Mouse (Mus musculus) G1E (cell line): ENCODE results near the gene Prx. TPM values are rescaled to one million over a fixed set of nuclear protein-coding genes. Genes with fewer than 3 reads are reported as not detected.

Experiments
- ATAC-seq: 2 replicates; pipeline ENCODE4 v1.8.0; 2016; ENCODE audit warnings: mild to moderate bottlenecking; ENCODE audit not compliant: insufficient number of reproducible peaks, poor library complexity, low FRiP score, severe bottlenecking; ENCODE audit errors: extremely low read depth
- DNase-seq: peaks from one replicate; pipeline ENCODE4 v3.0.0; 2012; ENCODE audit warnings: low spot score
- H3K27me3 ChIP-seq: 2 replicates; pipeline ENCODE4 v1.6.1; 2012; ENCODE audit warnings: mild to moderate bottlenecking, low read length, inconsistent platforms; ENCODE audit not compliant: insufficient read depth
- H3K36me3 ChIP-seq: replicated peaks from 2 replicates; pipeline ENCODE3; 2012; ENCODE audit warnings: mild to moderate bottlenecking, inconsistent platforms
- H3K4me1 ChIP-seq: 2 replicates; pipeline ENCODE4 v1.6.1; 2012; ENCODE audit warnings: low read depth, low read length, inconsistent platforms, mixed read lengths; ENCODE audit not compliant: insufficient read depth
- H3K4me3 ChIP-seq: 2 replicates; pipeline ENCODE4 v1.5.1; 2012; ENCODE audit warnings: low read depth, mild to moderate bottlenecking, inconsistent platforms, low read length, moderate library complexity, mixed read lengths
- H3K9me3 ChIP-seq: replicated peaks from 2 replicates; pipeline ENCODE4 v1.6.1; 2012; ENCODE audit warnings: inconsistent platforms
- CTCF ChIP-seq: IDR thresholded peaks from 2 replicates; pipeline ENCODE4 v1.5.1; 2012; ENCODE audit warnings: low read depth, low read length, inconsistent platforms, mixed read lengths
- GATA1 ChIP-seq: IDR thresholded peaks from 2 replicates; pipeline ENCODE4 v1.6.1; 2012; ENCODE audit warnings: borderline replicate concordance, low read length, inconsistent platforms, mixed read lengths
- GATA2 ChIP-seq: IDR thresholded peaks from 2 replicates; pipeline ENCODE4 v1.6.1; 2012; ENCODE audit warnings: low read depth, low read length, inconsistent platforms, borderline replicate concordance
- POLR2AphosphoS5 ChIP-seq: IDR thresholded peaks from 2 replicates; pipeline ENCODE4 v1.6.1; 2012; ENCODE audit warnings: low read depth, low read length, inconsistent platforms; ENCODE audit not compliant: insufficient replicate concordance
- TAL1 ChIP-seq: conservative IDR thresholded peaks from 2 replicates; pipeline ENCODE4 v1.6.1; 2012; ENCODE audit warnings: low read depth, low read length, inconsistent platforms, mixed read lengths
- polyA plus RNA-seq: library from polyadenylated mRNA; stranded (reverse); fragments of >175 nt; gene quantifications from 2 replicates; pipeline ENCODE4 v1.2.3, GENCODE M21; 2012
- total RNA-seq, 2 experiments: library from RNA; stranded (forward) in 1 of 2; stranded (reverse) in 1 of 2; fragments of 200-1000 nt in 1 of 2; fragments of >200 nt in 1 of 2; fragmentation: Nextera tagmentation in 1 of 2; gene quantifications; 2 replicates each; pipeline ENCODE4 v1.2.3; 2014 to 2017

Gene Prx
- total and polyA plus RNA-seq, 3 experiments = 1.3 to 2.3 (median 1.7) TPM

DNA sequence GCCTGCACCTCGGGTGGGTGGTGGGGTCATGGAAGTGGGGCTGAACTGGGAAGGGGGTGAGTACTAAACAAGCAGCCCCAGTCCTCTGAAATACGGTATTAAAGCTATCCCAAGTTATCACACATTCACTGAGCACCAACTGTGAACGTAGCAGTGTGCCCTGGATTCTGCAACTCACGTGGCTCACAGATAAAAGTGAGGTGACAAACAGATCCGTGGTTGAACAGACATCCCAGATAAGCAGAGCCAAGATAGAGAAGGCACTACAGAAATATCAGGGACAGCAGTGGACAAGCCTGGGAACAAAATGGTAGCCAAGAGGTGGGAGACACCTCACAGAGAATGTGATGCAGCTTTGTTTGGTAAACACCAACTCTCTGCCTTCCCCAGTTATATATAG lies 39.5 kb upstream of the Prx start:
- H3K27me3 ChIP-seq = no peaks in the 10 kb centered on the region
- H3K9me3 ChIP-seq = no peaks in the 10 kb centered on the region
- DNase-seq = no peak
- peaks cover 71% of the 10 kb centered on the region for H3K36me3 ChIP-seq
- peak overlapping the region; percentile 57; the same call in 1 of the 2 replicates for H3K4me3 ChIP-seq
- H3K4me1 ChIP-seq = peaks cover 54% of the 10 kb centered on the region
- ATAC-seq = peak; percentile 28
- TF ChIP-seq TAL1 (peak; percentile 33; the same call in 1 of the 2 replicates), GATA1 (no peak)

DNA sequence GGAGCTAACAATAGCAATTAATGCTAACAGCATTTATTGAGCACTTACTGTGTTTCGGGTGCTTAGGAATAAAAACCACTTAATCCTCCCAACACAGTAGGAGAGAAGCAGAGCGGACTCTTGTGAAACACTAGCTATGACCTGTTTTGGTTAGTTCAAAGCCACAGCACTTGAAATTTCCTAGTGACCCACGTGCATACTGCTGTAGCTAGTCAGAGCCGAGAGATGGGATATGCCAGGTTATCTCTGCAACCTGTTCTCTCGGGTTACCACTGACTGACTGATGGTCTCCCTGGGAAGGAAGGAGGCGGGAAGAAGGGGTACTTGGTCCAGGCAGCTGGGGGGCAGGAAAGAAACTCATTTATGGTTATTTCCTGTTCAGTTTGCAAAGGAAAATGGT lies 38.6 kb upstream of the Prx start:
- DNase-seq (no peak), ATAC-seq (no peak)
- no peaks in the 10 kb centered on the region for H3K27me3 ChIP-seq
- TF ChIP-seq CTCF (no peak), TAL1 (no peak), GATA2 (no peak), POLR2AphosphoS5 (no peak), GATA1 (no peak)
- H3K4me3 ChIP-seq = no peak overlapping the region
- H3K36me3 ChIP-seq = peaks cover 77% of the 10 kb centered on the region
- H3K9me3 ChIP-seq = no peaks in the 10 kb centered on the region
- H3K4me1 ChIP-seq = peaks cover 46% of the 10 kb centered on the region

DNA sequence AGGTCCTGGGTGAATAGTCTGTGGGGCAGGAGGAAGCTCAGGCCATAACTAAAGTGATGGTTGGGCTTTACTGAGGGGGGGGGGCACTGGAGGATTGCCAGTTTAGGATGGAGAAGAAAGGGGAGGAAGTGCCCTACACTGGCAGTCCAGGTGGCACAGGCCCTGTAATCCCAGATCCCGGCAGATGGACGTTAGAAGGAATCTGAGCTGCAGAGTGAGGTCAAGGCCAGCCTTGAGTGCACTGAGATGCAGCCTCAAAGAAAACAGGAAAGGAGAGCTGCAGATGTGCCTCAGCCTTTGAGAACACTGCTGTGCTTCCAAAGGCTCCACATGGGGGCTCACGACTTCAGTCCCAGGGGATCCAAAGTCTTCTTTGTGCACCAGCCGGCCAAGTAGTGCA lies 31.5 kb upstream of the Prx start:
- Histone ChIP-seq H3K9me3 (no peaks in the 10 kb centered on the region), H3K27me3 (no peaks in the 10 kb centered on the region), H3K4me1 (peaks cover 24% of the 10 kb centered on the region), H3K4me3 (no peak overlapping the region), H3K36me3 (peaks cover 55% of the 10 kb centered on the region)
- DNase-seq (no peak), ATAC-seq (no peak)
- TF ChIP-seq GATA2 (no peak), TAL1 (no peak), POLR2AphosphoS5 (no peak), CTCF (no peak), GATA1 (no peak)

DNA sequence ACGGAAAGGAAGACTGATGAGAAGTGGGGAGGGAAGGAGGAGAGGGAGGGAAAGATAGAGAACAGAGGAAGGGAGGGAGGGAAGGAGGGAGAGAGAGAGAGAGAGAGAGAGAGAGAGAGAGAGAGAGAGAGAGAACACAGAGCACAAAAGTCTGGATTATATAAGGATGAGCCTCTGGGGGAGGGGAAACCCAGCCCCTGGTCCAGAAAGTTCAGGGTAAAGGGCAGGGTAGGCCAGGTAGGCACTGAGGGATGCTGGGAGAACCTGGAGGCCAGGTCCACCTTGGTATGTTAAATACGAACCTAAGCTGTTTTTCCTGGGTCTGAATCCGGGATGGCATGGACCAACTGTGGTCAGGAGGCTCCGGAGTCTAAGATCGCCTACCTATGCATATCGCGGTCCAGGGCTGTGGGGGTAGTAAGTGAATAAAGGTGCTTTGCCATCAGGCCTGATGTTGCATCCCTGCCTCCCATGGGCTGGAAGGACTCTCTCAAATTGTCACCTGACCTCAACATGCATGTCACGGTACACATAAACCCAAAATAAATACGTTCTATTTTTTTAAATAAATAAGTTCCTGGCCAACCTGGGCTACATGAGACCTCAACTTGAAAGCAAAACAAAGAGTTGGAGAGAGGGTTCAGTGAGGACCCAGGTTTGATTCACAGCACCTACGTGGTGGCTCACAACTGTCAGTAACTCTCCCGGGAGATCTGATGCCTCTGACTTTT lies 27.6 kb upstream of the Prx start:
- peaks cover 31% of the 10 kb centered on the region for H3K36me3 ChIP-seq
- no peak overlapping the region; the same call in 1 of the 2 replicates for H3K4me3 ChIP-seq
- TF ChIP-seq TAL1 = no peak
- TF ChIP-seq GATA1 = no peak
- TF ChIP-seq GATA2 = no peak
- no peak for TF ChIP-seq POLR2AphosphoS5
- no peak for TF ChIP-seq CTCF
- no peaks in the 10 kb centered on the region for H3K9me3 ChIP-seq
- no peak for ATAC-seq
- no peak for DNase-seq
- H3K27me3 ChIP-seq = no peaks in the 10 kb centered on the region
- peaks cover 41% of the 10 kb centered on the region for H3K4me1 ChIP-seq

DNA sequence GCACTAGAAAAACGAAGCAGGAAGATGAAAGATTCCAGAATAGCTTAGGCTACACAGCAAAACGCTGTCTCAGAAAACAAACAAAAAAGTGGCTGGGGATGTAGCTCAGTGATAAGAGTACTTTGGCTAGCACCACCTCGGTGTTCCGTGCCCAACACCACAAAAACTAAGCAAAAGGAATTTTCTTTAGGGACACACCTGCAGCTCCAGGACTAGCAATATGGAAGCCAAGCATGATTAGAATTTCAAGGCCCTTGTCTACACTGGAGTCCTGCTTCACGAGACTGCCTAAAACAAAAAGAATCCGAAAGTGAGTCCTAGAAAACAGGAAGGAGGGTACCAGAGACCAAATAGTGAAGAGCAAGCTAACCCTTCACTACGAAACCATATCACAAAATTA lies 26.5 kb upstream of the Prx start:
- Histone ChIP-seq H3K4me3 (peak overlapping the region; percentile 91), H3K4me1 (peaks cover 44% of the 10 kb centered on the region), H3K36me3 (peaks cover 33% of the 10 kb centered on the region), H3K27me3 (no peaks in the 10 kb centered on the region), H3K9me3 (no peaks in the 10 kb centered on the region)
- TF ChIP-seq TAL1 (no peak), POLR2AphosphoS5 (no peak), CTCF (no peak), GATA2 (no peak), GATA1 (no peak)
- no peak for ATAC-seq
- DNase-seq = no peak

DNA sequence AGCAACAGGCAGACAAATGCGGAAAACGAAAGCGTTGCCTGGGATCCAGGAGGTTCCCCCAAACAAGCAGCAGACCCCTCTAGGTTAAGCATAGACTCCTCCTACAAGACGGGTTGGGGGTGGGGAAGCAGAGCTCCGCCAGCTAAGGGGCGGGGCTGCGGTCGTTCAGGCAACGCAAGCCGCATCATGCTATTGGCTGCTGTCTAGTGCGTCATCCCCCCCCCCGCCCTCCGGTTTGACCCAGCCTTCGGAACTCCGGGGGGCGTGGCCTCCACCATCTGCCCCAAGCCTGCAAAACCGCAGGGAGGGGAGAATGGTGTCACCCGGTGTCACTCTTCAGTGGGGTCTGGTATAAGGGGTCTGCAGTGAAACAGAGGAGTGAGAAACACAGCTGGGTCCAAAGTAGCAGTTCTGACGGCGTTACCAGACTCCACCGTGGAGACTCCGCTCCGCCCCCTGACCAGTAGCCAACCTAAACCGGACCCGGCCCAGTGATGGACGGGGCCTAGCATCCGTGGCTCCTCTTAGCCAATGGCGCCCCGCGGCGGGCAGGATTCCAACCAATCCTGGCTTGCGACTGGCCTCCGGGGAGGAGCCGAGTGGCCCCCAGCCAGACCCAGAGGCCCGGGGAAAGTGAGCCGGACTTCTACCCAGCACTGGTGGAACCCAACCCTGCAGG lies 25.8 kb upstream of the Prx start, which contains the start of gene Sertad3:
Gene Sertad3, plus strand, starts transcription at position 613 of the 679 bp plus-strand sequence.
- Histone ChIP-seq H3K4me3 (peak within 1 kb of the TSS; percentile 91), H3K9me3 (no peaks in the 10 kb centered on the region), H3K27me3 (no peaks in the 10 kb centered on the region), H3K4me1 (peaks cover 49% of the 10 kb centered on the region), H3K36me3 (peaks cover 33% of the 10 kb centered on the region)
- peak; percentile 74 for ATAC-seq
- TF ChIP-seq GATA1 (no peak), POLR2AphosphoS5 (no peak), GATA2 (no peak), CTCF (no peak), TAL1 (no peak)
- peak; percentile 98 for DNase-seq
